Mouse (Mus musculus): ENCODE measurements around the gene Gm28845. TPM values are rescaled to one million over a fixed set of nuclear protein-coding genes. Genes with fewer than 3 reads are reported as not detected.

Gm28845 gene
- polyA plus RNA-seq, 1 experiment, result 7.6 TPM

- peak overlapping the region; percentile 95 for H3K27ac ChIP-seq (ENCODE audit: insufficient read depth, low read depth, low read length)
- WGBS, result 36% methylated on average over 2 of the region's 2 CpGs
- TF ChIP-seq POLR2A (IDR thresholded peaks at IDR 0.05; ENCODE audit: low read depth, low read length) (no peak), CTCF (conservative IDR thresholded peaks at IDR 0.05; ENCODE audit: insufficient read depth, insufficient read length, low read depth, low read length) (no peak)
- peaks cover 5% of the 10 kb centered on the region for H3K4me1 ChIP-seq (ENCODE audit: control insufficient read depth, insufficient read depth, low read length)
- H3K4me3 ChIP-seq (ENCODE audit: insufficient read depth, low read depth, low read length), result no peak overlapping the region
- DNase-seq, result peak; percentile 31
- H3K36me3 ChIP-seq (ENCODE audit: control insufficient read depth, insufficient read depth, low read length), result no peaks in the 10 kb centered on the region
- no peaks in the 10 kb centered on the region for H3K27me3 ChIP-seq (replicated peaks; ENCODE audit: control insufficient read depth, insufficient read depth, low read length)
These were observed 27.2 kb upstream of the Gm28845 start for GRCm38 (mm10) chr1:65146601-65147000.

GRCm38 (mm10) chr1:65144783-65145182 is 25.4 kb upstream of the Gm28845 start:
- Histone ChIP-seq H3K36me3 (ENCODE audit: control insufficient read depth, insufficient read depth, low read length) (no peaks in the 10 kb centered on the region), H3K4me1 (ENCODE audit: control insufficient read depth, insufficient read depth, low read length) (peaks cover 5% of the 10 kb centered on the region), H3K4me3 (ENCODE audit: insufficient read depth, low read depth, low read length) (no peak overlapping the region), H3K27me3 (replicated peaks; ENCODE audit: control insufficient read depth, insufficient read depth, low read length) (no peaks in the 10 kb centered on the region), H3K27ac (ENCODE audit: insufficient read depth, low read depth, low read length) (no peak overlapping the region)
- peak; percentile 68 for DNase-seq
- 34% methylated on average over 2 of the region's 2 CpGs for WGBS
- TF ChIP-seq CTCF (conservative IDR thresholded peaks at IDR 0.05; ENCODE audit: insufficient read depth, insufficient read length, low read depth, low read length), result no peak
- TF ChIP-seq POLR2A (IDR thresholded peaks at IDR 0.05; ENCODE audit: low read depth, low read length), result no peak

- no peaks in the 10 kb centered on the region for H3K27me3 ChIP-seq (replicated peaks; ENCODE audit: control insufficient read depth, insufficient read depth, low read length)
- H3K27ac ChIP-seq (ENCODE audit: insufficient read depth, low read depth, low read length), result no peak overlapping the region
- no peak for DNase-seq
- 69% methylated on average over 6 of the region's 6 CpGs for WGBS
- no peak for TF ChIP-seq POLR2A (IDR thresholded peaks at IDR 0.05; ENCODE audit: low read depth, low read length)
- TF ChIP-seq CTCF (conservative IDR thresholded peaks at IDR 0.05; ENCODE audit: insufficient read depth, insufficient read length, low read depth, low read length), result no peak
- H3K36me3 ChIP-seq (ENCODE audit: control insufficient read depth, insufficient read depth, low read length), result no peaks in the 10 kb centered on the region
- H3K4me3 ChIP-seq (ENCODE audit: insufficient read depth, low read depth, low read length), result no peak overlapping the region
- peaks cover 2% of the 10 kb centered on the region; the same call in 1 of the 2 replicates for H3K4me1 ChIP-seq (ENCODE audit: control insufficient read depth, insufficient read depth, low read length)
These were observed 18.2 kb upstream of the Gm28845 start for GRCm38 (mm10) chr1:65137560-65137959.

- TF ChIP-seq POLR2A (IDR thresholded peaks at IDR 0.05; ENCODE audit: low read depth, low read length), result no peak
- TF ChIP-seq CTCF (conservative IDR thresholded peaks at IDR 0.05; ENCODE audit: insufficient read depth, insufficient read length, low read depth, low read length), result no peak
- Histone ChIP-seq H3K4me1 (ENCODE audit: control insufficient read depth, insufficient read depth, low read length) (peaks cover 8% of the 10 kb centered on the region; the same call in 1 of the 2 replicates), H3K36me3 (ENCODE audit: control insufficient read depth, insufficient read depth, low read length) (no peaks in the 10 kb centered on the region), H3K4me3 (ENCODE audit: insufficient read depth, low read depth, low read length) (no peak overlapping the region), H3K27me3 (replicated peaks; ENCODE audit: control insufficient read depth, insufficient read depth, low read length) (no peaks in the 10 kb centered on the region), H3K27ac (ENCODE audit: insufficient read depth, low read depth, low read length) (no peak overlapping the region)
- DNase-seq, result no peak
- WGBS, result 84% methylated on average over 1 of the region's 1 CpGs
These were observed 13.5 kb upstream of the Gm28845 start for GRCm38 (mm10) chr1:65132833-65133232.

- Histone ChIP-seq H3K36me3 (ENCODE audit: control insufficient read depth, insufficient read depth, low read length) (no peaks in the 10 kb centered on the region), H3K4me1 (ENCODE audit: control insufficient read depth, insufficient read depth, low read length) (peaks cover 8% of the 10 kb centered on the region; the same call in 1 of the 2 replicates), H3K4me3 (ENCODE audit: insufficient read depth, low read depth, low read length) (no peak overlapping the region), H3K27ac (ENCODE audit: insufficient read depth, low read depth, low read length) (peak overlapping the region; percentile 67; the same call in 1 of the 2 replicates), H3K27me3 (replicated peaks; ENCODE audit: control insufficient read depth, insufficient read depth, low read length) (no peaks in the 10 kb centered on the region)
- TF ChIP-seq POLR2A (IDR thresholded peaks at IDR 0.05; ENCODE audit: low read depth, low read length) (no peak), CTCF (conservative IDR thresholded peaks at IDR 0.05; ENCODE audit: insufficient read depth, insufficient read length, low read depth, low read length) (no peak)
- WGBS, result 51% methylated on average over 1 of the region's 1 CpGs
- peak; percentile 66 for DNase-seq
These were observed 12.3 kb upstream of the Gm28845 start for GRCm38 (mm10) chr1:65131671-65132070.

GRCm38 (mm10) chr1:65130226-65130625 is 10.9 kb upstream of the Gm28845 start:
- TF ChIP-seq CTCF (conservative IDR thresholded peaks at IDR 0.05; ENCODE audit: insufficient read depth, insufficient read length, low read depth, low read length) (no peak), POLR2A (IDR thresholded peaks at IDR 0.05; ENCODE audit: low read depth, low read length) (no peak)
- Histone ChIP-seq H3K27me3 (replicated peaks; ENCODE audit: control insufficient read depth, insufficient read depth, low read length) (no peaks in the 10 kb centered on the region), H3K36me3 (ENCODE audit: control insufficient read depth, insufficient read depth, low read length) (no peaks in the 10 kb centered on the region), H3K27ac (ENCODE audit: insufficient read depth, low read depth, low read length) (peak overlapping the region; percentile 83; the same call in 1 of the 2 replicates), H3K4me1 (ENCODE audit: control insufficient read depth, insufficient read depth, low read length) (peaks cover 8% of the 10 kb centered on the region; the same call in 1 of the 2 replicates), H3K4me3 (ENCODE audit: insufficient read depth, low read depth, low read length) (no peak overlapping the region)
- 53% methylated on average over 3 of the region's 3 CpGs for WGBS
- peak; percentile 85 for DNase-seq

- DNase-seq, result peak; percentile 71
- Histone ChIP-seq H3K27me3 (replicated peaks; ENCODE audit: control insufficient read depth, insufficient read depth, low read length) (no peaks in the 10 kb centered on the region), H3K27ac (ENCODE audit: insufficient read depth, low read depth, low read length) (peak overlapping the region; percentile 40; the same call in 1 of the 2 replicates), H3K36me3 (ENCODE audit: control insufficient read depth, insufficient read depth, low read length) (no peaks in the 10 kb centered on the region), H3K4me1 (ENCODE audit: control insufficient read depth, insufficient read depth, low read length) (peaks cover 8% of the 10 kb centered on the region; the same call in 1 of the 2 replicates), H3K4me3 (ENCODE audit: insufficient read depth, low read depth, low read length) (no peak overlapping the region)
- 37% methylated on average over 3 of the region's 3 CpGs for WGBS
- no peak for TF ChIP-seq POLR2A (IDR thresholded peaks at IDR 0.05; ENCODE audit: low read depth, low read length)
- TF ChIP-seq CTCF (conservative IDR thresholded peaks at IDR 0.05; ENCODE audit: insufficient read depth, insufficient read length, low read depth, low read length), result no peak
These were observed 10.3 kb upstream of the Gm28845 start for GRCm38 (mm10) chr1:65129634-65130180.

Data from kidney, adult 2 months (tissue).